Mouse (Mus musculus) thymus, adult 2 months (tissue): ENCODE results near the gene Dennd1c.

Experiments used
- CTCF ChIP-seq: fragments of 200-500 bp; IDR thresholded peaks from 2 replicates; pipeline ENCODE4 v1.5.1; 2012; ENCODE audit warnings: mild to moderate bottlenecking, control low read depth, low read length, moderate library complexity, borderline replicate concordance; ENCODE audit not compliant: control insufficient read depth, poor library complexity, insufficient read depth; ENCODE audit errors: extremely low read depth
- POLR2A ChIP-seq: fragments of 200-500 bp; IDR thresholded peaks from 2 replicates; pipeline ENCODE4 v1.6.1; 2012; ENCODE audit warnings: mild to moderate bottlenecking, low read length, control low read depth, moderate library complexity; ENCODE audit not compliant: control insufficient read depth, poor library complexity, insufficient read depth; ENCODE audit errors: extremely low read depth

DNA sequence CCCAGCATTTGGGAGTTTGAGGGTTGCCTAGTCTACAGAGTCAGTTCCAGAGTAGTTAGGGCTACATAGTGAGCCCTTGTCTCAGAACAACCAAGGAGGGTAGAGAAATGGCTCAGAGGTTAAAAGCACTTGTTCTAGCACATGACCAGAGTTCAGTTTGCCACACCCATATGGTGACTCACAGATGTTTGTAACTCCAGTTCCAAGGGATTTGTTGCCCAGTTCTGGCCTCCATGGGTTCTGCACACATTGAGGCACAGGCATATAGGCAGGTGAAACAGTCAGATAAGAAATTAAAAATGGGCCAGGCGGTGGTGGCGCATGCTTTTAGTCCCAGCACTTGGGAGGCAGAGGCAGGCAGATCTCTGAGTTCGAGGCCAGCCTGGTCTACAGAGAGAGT lies 15.9 kb upstream of the Dennd1c start:
- TF ChIP-seq CTCF = no peak
- no peak for TF ChIP-seq POLR2A
